Mouse (Mus musculus): ENCODE measurements at regions not wholly inside any gene's neighbourhood (a gene's known extent, or its start where the extent isn't known, plus 50 kb on each side); places are given as distances from the start of the nearest gene placed in this dataset.

DNA sequence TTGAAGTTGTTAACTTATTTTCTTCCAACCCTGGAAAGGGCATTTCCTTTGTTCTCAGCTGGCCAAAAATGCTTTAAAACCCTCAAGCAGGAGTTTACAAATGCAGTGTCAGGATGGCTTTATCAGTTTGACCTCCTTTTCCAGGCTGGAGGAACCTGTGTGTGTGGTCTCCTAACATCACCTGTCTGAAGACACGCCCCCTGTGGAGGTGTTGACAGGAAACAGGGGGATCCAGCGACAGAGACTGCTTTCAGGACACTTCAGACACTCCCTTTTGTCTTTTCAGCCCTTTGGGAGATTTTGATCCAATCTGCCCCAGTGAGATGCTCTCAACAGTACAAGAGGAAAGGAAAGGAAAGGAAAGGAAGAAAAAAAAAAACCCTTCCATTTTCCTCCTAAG is 202.5 kb upstream of the Jade1 start:
- DNase-seq, result no peak

DNA sequence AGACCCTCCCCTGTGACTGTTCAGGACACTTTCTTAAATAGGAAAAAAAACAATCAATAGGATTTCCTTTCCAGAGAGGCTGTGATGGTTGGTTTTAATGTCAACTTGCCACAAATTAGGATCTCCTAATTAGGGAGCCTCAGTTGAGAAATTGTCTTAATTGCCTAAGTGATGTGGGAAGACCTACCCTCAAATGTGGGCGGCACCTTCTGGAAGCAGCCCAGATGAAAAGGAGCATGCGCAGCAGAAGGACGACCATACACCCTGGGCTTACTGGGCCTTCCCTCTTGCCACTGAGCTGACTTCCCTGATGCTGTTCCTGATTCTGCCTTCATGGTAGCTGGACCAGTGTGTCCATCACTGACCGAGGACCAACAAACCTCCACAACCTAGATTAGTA is 203.7 kb upstream of the Jade1 start:
- DNase-seq, result no peak

DNA sequence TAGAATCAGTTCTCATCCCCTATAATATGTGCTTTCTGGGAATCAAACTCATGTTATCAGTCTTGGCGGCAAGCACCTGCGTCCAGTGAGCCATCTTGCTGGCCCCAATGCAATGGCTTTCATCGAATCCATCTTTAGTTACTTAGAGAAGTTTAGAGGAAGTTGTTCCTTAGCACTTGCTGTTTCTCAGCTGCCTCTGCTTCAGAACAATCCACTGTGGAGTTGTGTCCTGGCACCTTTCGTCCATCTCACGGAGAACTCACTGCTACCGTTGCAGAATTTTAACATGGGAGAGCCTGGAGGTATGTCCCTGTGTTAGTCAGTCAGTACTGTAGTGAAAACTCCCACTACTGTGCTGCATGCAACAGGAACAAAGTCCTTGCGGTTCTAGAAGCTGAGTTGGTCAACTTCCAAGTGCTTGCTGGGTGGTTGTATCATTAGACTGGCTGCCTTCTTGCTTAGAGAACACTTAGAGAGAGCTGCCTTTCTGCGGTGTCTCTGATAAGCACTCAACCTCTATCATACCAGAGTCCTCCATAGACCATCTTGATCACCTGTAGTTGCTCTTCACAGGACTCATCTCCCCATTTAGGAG is 204.3 kb upstream of the Jade1 start:
- DNase-seq, result no peak

DNA sequence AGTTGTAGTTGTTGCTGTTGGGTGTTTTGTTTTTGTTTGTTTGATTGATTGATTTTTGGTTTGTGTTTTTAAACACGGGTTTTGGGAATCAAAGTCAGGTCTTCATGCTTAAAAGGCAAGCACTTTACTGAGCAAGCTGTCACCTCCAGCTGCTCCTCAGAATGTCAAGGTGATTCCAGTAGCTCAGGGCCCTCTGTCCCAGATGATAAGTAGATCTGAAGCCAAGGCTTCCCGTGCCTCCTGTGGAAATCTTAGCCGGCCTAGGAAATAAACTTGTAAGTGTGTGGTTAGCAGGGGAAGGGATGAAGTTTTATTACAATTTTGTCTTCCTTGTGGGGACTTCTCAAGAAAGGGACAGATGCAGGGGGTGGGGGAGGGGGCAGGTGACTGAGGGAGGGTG is 205.2 kb upstream of the Jade1 start:
- no peak for DNase-seq

DNA sequence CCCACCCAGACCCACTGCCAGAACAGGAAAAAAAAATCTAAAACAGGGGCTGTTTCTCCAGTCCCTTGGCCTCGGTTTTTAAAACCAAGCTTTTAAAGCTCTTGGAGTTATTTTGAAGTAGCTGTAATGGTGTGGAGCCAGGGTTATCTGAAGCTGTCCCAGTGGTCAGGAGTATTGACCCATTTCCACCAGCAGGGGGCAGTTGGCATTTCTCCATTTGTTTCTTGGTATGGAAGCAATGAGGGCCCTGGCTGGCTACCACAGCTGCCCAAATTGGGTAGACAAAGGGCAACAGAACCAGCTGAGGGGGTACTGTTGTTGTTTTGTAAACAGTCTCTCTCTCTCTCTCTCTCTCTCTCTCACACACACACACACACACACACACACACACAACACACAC is 206.7 kb upstream of the Jade1 start:
- DNase-seq, result peak; percentile 50

DNA sequence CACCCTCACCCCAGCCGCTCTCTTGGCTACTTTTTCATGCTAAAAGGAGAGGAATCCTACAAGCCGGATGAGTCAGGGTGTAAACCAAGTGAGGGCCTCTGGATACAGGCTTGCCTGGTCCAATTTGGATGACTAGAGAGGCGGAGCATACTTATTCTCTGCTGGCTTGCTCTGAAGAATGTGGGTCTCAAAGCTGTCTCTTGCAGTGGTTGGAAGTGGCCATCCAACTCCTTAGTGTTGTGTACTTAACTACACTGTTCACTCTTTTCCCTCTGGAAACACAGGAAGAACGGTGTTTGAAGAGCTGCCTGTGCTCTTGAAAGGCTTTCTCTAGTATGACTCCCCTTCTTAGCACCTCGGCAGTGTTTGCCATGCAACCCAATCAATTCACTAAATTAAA is 208.7 kb upstream of the Jade1 start:
- no peak for DNase-seq

DNA sequence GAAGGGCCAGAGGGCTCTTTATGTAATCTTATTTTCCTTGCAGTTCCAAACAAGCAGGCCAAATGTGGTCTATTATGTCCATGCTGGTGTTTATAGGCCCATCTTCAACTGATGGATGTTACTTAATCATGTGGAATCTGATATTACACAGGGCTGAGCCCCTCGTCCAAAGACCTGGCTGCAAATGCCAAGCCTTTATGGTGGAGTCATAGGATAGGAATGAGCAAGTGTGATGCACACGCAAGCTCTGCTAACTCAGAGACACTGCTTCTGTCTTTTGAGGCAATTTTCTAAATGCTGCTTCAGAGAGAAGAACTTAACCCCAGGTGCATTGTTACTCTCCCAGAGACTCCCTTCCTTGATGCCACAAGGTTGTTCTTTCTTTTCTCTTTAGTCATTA is 212.1 kb upstream of the Jade1 start:
- DNase-seq, result no peak

DNA sequence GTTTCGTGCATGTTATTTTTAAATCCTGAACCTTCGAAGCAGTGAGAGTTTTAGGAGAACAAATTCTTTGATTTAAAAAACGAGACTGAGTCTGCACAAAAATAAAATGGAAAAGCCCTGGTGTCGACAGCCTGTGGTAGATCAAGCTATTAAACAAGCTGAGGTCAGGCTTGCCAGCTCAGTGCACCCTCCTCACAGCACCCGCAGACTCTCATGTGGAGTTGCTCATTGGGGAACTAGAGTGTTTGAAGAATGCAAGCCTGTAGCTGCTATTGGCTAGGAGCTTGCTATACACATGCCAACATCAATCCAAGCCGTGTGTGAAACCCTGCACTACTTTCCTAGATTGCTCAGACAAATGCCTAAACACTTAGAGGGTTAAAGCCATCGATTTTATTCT is 223.1 kb upstream of the Jade1 start:
- DNase-seq, result no peak

DNA sequence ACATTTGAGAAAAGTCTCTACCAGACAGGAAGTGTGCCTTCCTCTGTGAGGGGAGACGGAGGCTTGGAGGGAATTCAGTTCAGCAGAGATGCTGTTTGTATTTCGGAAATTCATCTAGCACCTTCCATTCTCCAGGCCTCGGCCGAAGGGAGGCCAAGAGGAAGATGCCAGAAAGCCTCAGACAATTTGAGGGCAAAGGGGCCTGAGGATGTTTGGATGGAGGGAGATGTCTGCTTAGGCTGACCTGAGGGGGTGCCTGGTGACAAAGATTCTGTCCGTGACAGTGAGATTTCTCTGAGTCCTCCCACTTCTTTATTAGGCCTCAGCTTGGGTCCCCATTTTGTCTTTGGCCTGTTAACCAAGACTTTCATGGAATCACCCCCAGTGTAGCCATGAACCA is 225.2 kb upstream of the Jade1 start:
- no peak for DNase-seq

DNA sequence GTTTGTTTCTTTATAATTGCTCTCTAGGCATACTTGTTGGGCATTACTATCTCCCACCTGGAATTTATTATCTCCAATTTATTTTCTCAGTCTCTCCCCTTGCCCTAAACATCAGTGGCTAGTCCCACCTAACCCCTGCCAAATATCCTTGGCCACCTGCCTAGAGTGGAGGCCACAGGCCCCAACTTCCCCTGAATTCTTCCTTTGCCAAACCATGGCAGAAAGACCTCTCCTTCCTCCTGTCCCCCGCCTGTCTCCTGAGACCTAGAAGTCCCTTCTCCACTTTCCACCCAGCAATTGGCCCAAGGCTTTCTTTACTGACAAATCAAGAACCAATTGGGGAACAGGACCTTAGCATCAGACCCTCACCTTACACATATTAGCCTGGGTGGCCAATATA is 226.7 kb upstream of the Jade1 start:
- no peak for DNase-seq

DNA sequence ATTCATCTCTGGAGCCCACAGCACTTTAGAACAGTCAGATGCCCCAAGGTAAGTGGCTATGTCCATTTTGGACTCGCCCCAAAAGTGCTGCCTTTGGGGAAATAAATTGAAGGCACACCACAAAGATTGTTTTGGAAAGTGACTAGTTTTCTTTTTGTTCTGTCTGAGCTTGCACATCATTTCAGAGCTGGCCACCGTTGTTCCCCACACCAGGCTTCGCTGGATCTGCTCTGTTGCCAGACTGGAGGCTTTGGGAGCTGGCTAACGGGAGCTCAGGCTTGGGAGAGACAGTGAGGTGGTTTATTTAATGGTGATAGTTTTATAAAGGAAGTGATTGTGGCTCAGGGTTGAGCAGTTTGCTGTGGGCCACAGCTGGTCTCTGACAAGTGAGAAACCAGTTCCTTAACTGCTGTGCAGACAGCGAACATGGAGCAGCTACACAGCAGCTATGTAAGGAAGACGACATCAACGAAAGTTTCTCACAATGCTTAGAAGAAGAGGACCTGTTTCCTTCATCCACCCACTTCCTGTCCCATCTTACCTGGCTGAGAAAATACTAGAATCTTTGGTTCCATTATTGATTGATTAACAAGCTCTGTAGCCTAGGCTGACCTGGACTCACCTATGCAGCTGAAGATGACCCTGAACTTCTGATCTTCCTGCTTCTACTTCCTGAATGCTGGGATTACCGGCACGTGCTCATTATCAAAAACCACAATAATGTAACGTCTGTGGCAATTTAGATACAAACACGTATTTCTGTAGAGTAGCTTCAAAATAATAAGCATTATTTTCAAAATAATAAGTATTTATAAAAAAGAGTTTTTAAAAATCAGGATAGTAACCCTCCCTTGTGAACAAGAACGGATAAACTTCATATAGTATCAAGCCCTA is 229.1 kb upstream of the Jade1 start:
- peak; percentile 11 for DNase-seq

DNA sequence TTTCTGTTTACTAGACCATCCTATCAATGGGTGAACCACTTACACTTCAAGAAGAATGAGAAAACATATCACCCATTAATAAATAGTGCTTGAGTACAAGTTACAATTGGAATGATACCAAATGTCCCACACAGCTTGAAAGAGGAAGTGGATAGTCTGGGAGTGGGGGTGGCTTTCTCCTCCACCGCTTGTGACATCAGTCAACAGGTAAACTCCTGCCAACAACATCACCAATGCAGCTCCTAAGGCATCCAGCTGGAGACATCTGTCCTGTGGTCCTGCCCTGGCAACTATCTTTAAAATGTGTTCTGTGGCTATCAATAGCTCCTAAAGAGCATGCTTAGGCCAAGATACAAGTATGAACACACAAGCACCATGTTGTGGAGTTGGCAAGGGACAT is 233.7 kb upstream of the Jade1 start:
- no peak for DNase-seq

DNA sequence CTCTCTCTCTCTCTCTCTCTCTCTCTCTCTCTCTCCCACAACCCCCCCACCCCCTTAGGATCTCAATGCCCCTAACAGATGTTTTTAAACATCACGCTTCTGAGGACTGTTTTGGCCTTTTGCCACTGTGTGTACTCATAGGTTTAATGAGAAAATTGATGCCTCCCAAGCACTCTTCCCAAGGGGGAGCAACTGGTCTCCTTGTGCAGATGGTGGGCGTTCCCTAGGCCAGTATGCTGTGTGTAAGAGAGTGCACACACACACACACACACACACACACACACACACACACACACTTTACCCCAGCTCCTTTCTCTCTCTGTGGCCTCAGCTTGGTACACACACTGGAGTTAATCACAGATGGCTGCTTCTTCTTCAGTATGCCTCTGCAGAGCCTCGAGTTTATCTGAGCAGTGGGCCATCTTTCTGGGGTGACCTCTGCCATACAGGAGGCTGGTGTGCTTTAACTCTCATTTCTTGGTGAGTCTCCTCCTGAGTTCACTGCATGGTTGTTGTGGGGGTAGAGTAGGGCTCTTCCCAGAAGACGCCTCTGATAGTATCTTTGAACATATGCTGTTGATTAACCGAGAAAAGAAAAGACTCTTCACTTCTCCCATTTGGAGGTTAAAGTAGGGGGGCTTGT is 236.2 kb upstream of the Jade1 start:
- DNase-seq, result no peak

DNA sequence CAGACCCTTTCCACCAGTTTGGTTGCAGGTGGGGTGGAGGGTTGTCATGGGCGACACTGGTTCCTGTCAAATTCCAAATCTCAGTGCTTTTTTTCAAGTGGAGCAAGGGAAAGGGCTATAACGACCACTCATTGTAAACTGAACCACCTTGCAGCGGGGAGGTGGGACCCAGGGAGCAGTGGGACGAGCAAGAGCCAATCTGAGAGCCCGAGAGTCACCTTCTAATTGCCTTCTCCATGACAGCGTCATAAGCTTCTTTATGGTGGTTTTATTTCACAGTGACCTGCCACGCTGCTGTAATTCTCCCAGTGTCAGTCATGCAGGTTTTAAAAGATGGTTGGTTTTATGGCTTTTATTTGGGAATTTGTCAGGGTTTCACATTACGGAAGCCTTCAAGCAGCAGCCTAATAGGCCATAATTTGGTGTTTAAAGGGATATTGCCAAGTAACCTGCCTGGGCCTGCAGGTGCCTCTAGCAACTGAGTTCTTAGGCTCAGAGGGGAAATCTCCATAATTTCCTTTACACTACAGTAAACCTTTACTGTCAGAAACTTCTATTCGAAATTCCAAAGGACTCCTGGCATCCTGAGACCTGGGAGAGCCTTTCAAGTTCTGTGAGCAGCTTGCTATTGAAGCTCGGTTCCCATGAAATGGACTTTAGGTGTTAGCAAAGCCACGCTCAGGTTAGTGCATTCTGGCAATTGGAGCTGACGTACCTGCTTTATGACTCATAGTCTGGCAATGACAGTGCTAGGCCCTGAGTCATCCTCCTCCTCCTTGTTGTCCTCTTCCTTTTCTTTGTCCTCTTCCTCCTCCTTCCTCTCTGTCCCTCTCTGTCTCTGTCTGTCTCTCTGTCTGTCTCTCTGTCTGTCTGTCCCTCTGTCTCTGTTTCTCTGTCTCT is 235.6 kb upstream of the Pgrmc2 start:
- DNase-seq, result no peak

DNA sequence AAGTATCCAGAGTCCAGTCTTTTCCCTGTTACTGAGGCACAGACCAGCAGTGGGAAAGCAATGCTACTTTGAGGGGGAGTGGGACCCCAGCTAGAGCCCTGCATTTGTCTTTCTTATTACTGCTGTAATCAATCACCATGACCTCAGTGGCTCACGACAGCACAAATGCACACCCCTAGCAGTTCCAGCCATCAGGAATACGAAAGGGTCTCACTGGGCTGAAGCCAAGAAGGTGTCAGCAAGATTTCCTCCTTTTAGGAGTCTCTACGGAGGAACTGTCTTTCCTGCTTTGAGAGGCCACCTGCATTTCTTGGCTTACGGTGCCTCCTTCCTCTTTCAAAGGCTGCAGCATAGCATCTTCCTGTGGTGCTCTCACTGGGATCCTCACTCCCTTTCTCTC is 234.3 kb upstream of the Pgrmc2 start:
- no peak for DNase-seq

DNA sequence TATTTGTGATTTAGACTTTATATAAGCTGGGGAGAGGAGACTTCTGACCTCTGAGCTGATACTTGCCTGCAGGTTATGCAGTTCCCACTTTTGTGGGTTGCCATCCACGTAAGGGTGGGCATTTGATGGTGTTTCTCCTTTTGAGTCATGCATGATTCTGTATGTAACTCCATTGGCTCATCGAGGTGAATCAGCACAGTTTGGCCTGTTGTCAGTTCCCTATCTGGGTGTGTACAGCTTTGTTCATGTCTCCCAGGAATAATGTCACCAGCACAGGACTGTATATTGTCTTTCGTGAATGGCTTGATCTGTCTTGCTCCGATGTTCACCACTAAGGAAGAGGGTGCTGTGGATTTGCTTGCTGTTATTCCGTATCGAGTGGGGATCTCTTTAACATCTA is 229.6 kb upstream of the Pgrmc2 start:
- DNase-seq, result no peak

DNA sequence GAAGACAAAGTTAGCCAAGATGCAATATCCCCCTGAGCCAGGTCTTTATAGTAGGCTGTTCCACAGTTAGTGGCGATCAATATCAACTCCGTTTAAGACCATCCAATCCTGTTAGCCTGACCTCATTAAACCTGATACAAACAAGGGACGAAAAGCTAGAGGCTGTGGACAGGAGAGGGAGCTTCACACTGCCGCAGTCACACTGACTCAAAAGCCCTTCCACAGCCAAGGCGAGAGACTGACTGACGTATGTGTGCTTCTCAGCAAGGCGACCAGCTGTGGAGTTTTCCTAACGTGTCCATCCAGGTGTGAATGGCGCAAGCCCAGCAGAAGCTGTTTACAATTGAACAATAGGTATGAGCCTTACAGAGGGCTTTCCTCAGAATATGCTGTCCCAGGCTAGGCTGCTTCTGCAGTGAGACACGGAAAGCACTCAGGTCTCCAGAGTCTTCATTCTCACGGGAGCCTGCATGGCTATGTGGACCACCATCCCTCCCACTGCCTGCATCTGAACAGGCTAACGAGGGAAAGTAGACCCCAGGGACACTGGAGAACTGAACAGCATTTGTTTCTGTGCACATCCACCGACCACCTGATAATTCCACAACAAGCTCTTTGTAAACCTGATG is 224.7 kb upstream of the Pgrmc2 start:
- DNase-seq, result no peak

DNA sequence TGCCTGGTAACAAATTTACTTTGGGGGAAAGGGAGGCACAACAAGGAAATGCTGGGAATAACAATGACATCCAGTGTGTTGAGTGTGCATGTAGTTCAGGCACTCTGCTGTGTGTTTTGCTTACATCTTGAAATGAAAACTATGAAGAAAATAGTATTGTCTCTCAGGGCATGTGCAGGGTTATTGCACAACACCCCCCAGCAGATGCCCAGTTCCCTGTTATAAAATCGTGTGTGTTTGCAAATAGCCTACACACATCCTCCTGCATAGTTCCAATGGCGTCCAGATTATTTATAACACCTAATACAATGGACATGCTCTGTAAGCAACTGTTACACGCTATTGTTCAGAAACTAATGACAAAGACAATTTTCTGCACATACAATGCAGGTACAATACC is 220.0 kb upstream of the Pgrmc2 start:
- no peak for DNase-seq

DNA sequence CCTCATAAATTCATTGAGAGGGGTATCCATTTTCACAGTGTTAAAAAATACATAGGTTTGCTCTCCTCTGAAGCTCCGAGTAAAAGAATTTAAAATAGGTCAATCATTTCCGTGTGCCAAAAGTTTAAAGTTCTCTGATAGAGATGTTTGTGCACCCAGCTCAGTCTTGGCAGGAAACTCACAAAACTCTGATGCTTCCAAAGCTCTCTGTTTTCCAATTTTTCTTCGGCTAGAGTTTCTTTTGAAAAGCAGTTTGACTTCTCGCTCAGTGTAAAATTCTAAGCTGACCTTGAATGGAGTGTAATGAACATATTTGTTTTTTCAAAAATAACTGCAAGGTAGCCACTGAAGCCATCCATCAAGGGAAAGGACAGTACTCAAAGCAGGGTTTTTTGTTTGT is 215.9 kb upstream of the Pgrmc2 start:
- DNase-seq, result no peak

DNA sequence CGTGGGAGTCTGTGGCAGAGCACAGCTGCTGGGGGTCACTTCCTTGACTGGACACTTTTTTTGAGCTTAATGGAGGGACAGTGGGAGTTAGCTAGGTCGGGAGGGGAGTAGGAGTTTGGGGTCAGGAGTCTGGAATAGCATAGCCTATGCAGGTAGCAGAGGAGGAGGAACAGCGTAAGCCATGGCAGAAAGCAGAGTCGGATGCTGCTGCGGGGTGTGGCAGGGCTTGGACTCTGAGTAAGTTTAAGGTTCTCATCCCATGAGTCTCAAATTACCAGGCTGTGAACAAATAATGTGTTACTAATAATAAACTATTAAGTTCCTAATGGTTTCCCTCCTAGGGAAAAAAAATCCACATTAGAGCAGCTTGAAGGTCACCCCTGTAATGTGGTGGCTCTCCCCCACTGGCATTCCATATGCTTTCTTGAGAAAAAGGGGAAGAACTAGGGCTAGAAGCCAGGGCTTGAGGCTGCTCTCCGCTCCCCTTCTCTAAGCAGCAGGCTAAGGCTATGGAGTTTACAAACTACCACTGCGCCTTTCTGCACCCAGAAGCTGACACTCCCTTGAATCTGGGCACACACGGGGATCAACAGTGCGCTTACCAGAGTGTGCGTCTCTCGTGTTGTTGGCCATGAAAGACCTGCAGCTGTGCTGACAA is 213.4 kb upstream of the Pgrmc2 start:
- no peak for DNase-seq

DNA sequence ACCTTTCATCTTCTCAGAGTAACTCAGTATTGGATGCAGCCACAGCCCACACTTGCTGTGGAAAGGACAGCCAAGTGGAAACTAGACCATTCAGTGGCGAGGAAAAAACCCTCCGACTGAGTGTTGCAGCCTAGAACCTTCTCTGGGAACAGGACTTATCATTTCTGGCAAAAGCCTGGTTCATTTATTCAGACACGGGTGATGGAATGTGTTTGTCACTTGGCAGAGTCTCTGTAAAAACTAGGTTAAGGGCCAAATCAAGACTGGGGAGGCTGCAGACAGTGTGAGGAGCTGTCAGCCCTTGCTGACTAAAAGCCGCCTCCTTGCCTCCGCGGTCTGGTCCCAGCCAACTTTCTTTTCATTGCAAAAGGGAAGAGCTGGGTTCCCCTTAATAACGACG is 212.3 kb upstream of the Pgrmc2 start:
- DNase-seq, result no peak

All from thymus, postnatal 25 days (tissue).